Mouse (Mus musculus) liver, adult 2 months (tissue): Measurements from ENCODE around the gene Zfp64.

Source experiments
- CTCF ChIP-seq: fragments of 200-500 bp; IDR thresholded peaks from 2 replicates; pipeline ENCODE4 v1.5.1; 2011; ENCODE audit warnings: low read depth, low read length, control low read depth
- POLR2A ChIP-seq: fragments of 200-500 bp; IDR thresholded peaks from 2 replicates; pipeline ENCODE4 v1.6.1; 2011; ENCODE audit warnings: low read length, control low read depth; ENCODE audit not compliant: insufficient read depth; ENCODE audit errors: extremely low read depth

GRCm38 (mm10) chr2:168895531-168895930 is 59.9 kb downstream of the Zfp64 start:
- TF ChIP-seq POLR2A (no peak), CTCF (no peak)
